Mouse (Mus musculus): ENCODE data around the gene Mok. TPM values are rescaled to one million over a fixed set of nuclear protein-coding genes. Genes with fewer than 3 reads are reported as not detected.

Mok gene
- polyA plus RNA-seq (2016; fragmentation: Nextera tagmentation; extraction: Ambion mirVana): 12.6 and 13.5 TPM in 2 replicates

DNA sequence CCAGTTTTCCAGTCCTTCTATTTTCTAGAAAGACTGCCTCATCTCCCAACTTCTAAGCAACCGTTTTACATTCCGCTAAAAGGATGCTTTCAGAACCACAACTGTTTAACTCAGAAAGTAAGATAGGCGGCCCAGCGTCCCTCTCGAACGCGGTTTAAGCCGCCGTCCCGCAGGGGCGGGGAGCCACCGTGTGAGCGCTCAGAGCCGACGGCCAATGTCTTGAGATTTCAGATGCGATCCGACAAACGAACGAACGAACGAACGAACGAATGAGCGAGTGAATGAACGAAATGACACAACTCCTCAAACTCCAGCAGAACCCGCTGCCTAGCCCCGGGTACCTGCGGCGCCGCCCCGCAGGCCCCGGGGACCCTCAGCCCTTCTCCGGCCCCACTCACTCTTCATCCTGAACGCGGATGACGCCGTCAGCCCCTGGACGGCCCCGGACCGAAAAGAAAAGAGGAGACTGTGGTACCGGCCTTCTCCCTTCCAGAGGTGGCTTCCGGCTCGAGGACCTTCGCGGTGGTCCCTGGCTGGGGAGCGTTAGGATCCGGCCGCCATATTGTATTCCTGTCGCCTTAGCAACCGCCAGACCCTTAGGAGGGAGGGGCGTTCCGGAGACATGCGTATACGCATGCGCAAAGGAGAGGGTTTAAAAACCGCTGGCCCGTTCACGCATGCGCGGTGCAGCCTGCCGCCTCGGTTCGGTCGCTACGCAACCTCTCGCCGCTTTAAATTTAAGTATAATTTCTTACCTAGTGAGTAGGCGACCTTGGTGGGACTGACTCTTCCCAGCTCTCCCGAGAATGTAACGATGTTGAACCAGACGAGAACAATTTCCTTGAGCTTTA is at the start of gene Mok:
TSS of gene Mok (minus strand) at position 592 of the 851 bp plus-strand sequence.
- Histone ChIP-seq H3K9ac (peak within 1 kb of the TSS; percentile 71), H3K4me3 (peak within 1 kb of the TSS; percentile 74), H3K9me3 (replicated peaks) (no peaks in the 10 kb centered on the region), H3K4me2 (replicated peaks) (peak within 1 kb of the TSS; percentile 69), H3K27me3 (peaks cover 12% of the 10 kb centered on the region), H3K27ac (peak within 1 kb of the TSS; percentile 70; the same call in 1 of the 2 replicates), H3K4me1 (peaks cover 17% of the 10 kb centered on the region), H3K36me3 (no peaks in the 10 kb centered on the region)
- peak; percentile 84 for ATAC-seq (ENCODE audit: low FRiP score)
- WGBS: under 1% methylated on average over 71 of the region's 71 CpGs

DNA sequence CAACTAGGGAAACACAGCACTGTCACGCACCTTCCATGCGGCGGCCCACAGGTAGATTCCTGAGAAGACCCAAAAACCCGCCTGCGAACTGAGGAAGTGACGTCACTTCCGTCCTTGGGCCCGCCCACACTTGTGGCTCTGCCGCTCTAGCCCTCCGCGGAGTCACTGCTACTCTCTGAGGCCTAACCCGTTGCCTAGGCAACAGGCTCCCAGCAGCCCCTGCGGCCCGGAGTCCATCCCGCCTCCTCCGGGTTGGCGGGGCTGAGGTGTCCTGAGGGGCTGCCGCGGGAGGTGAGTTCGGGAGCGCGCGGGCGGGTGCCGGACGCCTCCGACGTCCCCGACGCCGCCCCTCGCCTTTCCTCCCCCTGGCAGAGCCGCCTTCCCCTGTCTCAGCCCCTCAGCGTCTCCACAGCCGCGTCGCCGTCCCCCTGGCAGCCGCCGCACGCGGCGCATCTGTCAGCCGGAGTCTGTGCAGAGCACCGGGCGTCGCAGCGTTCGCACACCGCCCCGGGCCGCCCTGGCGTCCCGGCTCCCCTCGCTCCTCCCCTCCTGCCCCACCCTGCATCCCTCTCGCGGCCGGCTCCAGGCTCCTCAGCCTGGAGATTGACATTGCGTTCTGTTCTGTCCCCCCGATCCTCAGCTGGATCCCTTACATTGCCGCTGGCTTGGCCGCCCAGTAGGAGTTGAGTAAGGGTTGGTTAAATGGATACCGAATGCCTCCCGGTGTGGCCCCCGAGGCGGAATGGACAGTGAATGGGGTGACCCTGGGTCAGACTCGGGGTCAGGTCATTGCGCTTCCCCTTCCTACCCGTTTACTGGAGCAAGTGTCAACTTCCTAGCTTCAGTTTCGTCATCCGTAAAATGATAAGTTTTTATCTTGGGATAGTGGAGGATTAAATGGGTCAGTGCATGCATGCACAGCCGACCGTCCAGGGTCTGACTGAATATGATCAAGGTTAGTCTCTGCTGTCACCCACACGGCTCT is 48.6 kb upstream of the Mok start, which contains the start of the genes Cinp and Tecpr2:
TSS of gene Cinp (minus strand) at position 110 of the 985 bp plus-strand sequence.
TSS of gene Tecpr2 (plus strand) at position 229 of the 985 bp plus-strand sequence.
- ATAC-seq (ENCODE audit: low FRiP score): peak; percentile 99
- Histone ChIP-seq H3K9me3 (replicated peaks) (no peaks in the 10 kb centered on the region), H3K4me1 (peaks cover 21% of the 10 kb centered on the region), H3K27ac (peak within 1 kb of the TSS; percentile 95), H3K27me3 (no peaks in the 10 kb centered on the region), H3K36me3 (no peaks in the 10 kb centered on the region), H3K9ac (peak within 1 kb of the TSS; percentile 86), H3K4me2 (replicated peaks) (peak within 1 kb of the TSS; percentile 95), H3K4me3 (peak within 1 kb of the TSS; percentile 87)
- WGBS: under 1% methylated on average over 72 of the region's 74 CpGs

DNA sequence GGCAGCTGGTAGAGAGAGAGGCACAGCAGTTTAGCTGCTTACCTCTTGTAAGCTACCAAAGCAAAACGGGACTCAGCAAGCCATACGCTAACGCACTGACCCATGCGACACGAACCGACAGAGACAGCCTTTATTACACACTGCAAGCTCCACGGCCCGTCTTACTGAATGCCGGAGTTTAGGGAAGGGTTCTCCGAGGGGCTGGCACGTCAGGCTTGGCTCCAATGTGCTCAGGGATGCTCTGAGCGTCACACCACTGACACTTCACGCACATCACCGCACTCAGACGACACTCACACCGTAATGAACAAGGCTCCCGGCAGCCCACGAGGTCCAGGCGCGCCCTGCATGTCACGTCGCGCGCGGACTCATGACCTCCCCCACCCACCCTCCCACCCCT is 47.9 kb upstream of the Mok start:
- Histone ChIP-seq H3K9me3 (replicated peaks) (no peaks in the 10 kb centered on the region), H3K36me3 (peaks cover 3% of the 10 kb centered on the region; the same call in 1 of the 2 replicates), H3K27ac (no peak overlapping the region), H3K4me1 (peaks cover 21% of the 10 kb centered on the region), H3K9ac (peak overlapping the region; percentile 86), H3K4me3 (peak overlapping the region; percentile 87), H3K27me3 (no peaks in the 10 kb centered on the region), H3K4me2 (replicated peaks) (peak overlapping the region; percentile 95)
- under 1% methylated on average over 25 of the region's 25 CpGs for WGBS
- ATAC-seq (ENCODE audit: low FRiP score): no peak; the same call in none of the 2 replicates

DNA sequence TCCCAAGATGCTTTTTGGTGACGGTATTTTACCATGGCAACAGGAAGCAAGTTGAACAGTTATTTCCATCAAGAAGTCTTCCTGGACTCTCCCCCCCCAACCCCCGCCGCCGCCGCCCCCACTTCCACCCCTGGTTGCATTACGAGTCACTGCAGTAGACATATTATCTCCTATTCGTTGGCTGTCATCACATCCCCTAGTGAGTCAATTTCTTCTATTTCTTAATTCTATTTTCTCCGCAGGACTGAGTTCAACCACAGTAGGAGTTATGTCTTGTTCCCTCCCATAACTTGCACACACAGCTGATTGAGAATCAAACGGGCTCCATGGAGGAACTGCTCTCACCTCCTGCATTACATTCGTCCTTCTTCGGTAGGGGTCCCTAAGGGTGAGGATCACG is 47.4 kb upstream of the Mok start:
- WGBS: 43% methylated on average over 12 of the region's 12 CpGs
- no peak overlapping the region for H3K27ac ChIP-seq
- peak overlapping the region; percentile 95 for H3K4me2 ChIP-seq (replicated peaks)

DNA sequence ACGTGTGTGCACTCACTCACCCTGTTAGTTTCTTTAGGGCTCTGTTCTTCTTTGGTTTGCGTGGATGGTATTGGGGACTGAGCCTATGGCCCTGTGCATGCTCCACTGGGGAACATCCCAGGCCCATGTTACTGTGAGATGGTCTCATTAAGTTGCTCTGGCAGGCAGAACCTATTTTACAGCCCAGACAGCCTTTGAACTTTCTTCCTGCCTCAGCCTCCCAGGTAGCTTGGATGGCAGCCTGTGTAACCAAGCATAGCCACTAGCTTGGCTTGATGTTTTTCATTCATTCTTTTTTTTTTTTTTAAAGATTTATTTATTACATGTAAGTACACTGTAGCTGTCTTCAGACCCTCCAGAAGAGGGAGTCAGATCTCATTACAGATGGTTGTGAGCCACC is 44.5 kb upstream of the Mok start:
- H3K27me3 ChIP-seq: no peaks in the 10 kb centered on the region
- H3K9me3 ChIP-seq (replicated peaks): no peaks in the 10 kb centered on the region
- peaks cover 30% of the 10 kb centered on the region for H3K36me3 ChIP-seq
- no peak for ATAC-seq (ENCODE audit: low FRiP score)
- no peak overlapping the region for H3K9ac ChIP-seq
- no peak overlapping the region for H3K4me3 ChIP-seq
- H3K27ac ChIP-seq: no peak overlapping the region
- no peak overlapping the region for H3K4me2 ChIP-seq (replicated peaks)
- 98% methylated on average over 2 of the region's 2 CpGs for WGBS
- H3K4me1 ChIP-seq: peaks cover 16% of the 10 kb centered on the region

More for the DNA sequence above, 47.4 kb upstream of the Mok start:
- H3K9ac ChIP-seq: peak overlapping the region; percentile 86
- no peaks in the 10 kb centered on the region for H3K27me3 ChIP-seq
- H3K4me3 ChIP-seq: peak overlapping the region; percentile 87
- peaks cover 21% of the 10 kb centered on the region for H3K4me1 ChIP-seq
- peaks cover 8% of the 10 kb centered on the region for H3K36me3 ChIP-seq
- H3K9me3 ChIP-seq (replicated peaks): no peaks in the 10 kb centered on the region
- ATAC-seq (ENCODE audit: low FRiP score): no peak

DNA sequence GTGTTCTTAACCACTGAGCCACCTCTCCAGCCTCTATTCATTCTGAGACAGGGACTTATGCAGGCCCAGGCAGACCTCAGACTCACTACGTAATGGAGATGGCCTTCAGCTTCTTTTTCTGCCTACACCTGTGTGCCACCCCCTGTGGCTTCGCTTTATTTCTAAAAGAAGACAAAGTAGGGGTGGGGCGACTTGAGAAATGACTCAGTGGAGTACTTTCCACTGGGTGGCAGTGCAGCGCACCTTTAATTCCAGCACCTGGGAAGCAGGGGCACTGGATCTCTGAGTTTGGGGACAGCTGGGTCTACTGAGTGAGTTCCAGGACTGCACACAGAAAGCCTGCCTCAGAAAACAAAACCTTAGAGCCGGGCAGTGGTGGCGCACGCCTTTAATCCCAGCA is 41.6 kb upstream of the Mok start:
- Histone ChIP-seq H3K4me3 (no peak overlapping the region), H3K9ac (no peak overlapping the region), H3K9me3 (replicated peaks) (no peaks in the 10 kb centered on the region), H3K4me2 (replicated peaks) (no peak overlapping the region), H3K4me1 (no peaks in the 10 kb centered on the region), H3K27ac (no peak overlapping the region), H3K36me3 (peaks cover 54% of the 10 kb centered on the region), H3K27me3 (no peaks in the 10 kb centered on the region)
- ATAC-seq (ENCODE audit: low FRiP score): no peak
- WGBS: 92% methylated on average over 7 of the region's 7 CpGs

DNA sequence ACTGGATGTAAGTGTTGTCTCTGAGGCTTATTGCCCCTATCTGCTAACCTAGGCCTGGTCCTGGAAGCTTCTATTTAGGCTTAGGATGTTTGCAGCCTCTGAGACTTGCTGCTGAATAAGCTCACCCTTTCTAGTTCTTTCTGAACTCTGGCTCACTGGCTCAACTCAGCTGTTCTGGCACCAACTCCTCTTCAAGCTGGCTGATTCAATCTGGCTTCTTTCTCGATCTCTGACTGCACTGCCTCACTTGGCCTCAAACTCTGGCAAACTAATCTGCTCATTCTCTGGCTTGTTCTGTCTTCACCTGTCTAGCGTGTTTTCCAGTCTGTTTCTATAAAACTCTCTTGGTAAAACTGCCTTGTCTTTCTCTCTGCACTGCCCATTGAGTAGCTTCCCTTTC is 34.6 kb upstream of the Mok start:
- no peak for ATAC-seq (ENCODE audit: low FRiP score)
- Histone ChIP-seq H3K4me3 (no peak overlapping the region), H3K36me3 (peaks cover 80% of the 10 kb centered on the region), H3K9me3 (replicated peaks) (no peaks in the 10 kb centered on the region), H3K27ac (no peak overlapping the region), H3K9ac (no peak overlapping the region), H3K27me3 (no peaks in the 10 kb centered on the region), H3K4me2 (replicated peaks) (no peak overlapping the region), H3K4me1 (no peaks in the 10 kb centered on the region)
- WGBS: 96% methylated on average over 2 of the region's 2 CpGs

DNA sequence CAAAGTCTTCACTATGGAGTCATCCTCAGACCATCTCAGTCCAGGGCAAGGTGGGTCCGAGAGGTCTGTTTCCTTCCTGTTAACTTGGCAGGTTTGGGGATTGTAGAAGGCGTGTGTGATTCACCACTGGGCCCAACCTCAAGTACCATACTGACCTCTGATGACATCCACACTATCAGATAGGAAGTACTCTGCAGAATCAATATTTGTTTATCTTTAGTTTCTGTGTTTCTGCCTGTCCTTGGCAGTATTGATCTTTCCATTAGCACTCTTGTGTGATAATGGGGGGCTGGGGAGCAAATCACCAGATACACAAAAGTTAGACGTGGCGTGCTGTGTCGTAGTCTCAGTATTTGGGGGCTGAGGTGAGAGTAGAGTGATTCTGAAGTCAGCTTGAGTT is 30.5 kb upstream of the Mok start:
- Histone ChIP-seq H3K27me3 (no peaks in the 10 kb centered on the region), H3K4me1 (no peaks in the 10 kb centered on the region), H3K9ac (no peak overlapping the region), H3K36me3 (peaks cover 72% of the 10 kb centered on the region), H3K4me3 (no peak overlapping the region), H3K4me2 (replicated peaks) (no peak overlapping the region), H3K27ac (no peak overlapping the region), H3K9me3 (replicated peaks) (no peaks in the 10 kb centered on the region)
- no peak for ATAC-seq (ENCODE audit: low FRiP score)
- 93% methylated on average over 5 of the region's 5 CpGs for WGBS

DNA sequence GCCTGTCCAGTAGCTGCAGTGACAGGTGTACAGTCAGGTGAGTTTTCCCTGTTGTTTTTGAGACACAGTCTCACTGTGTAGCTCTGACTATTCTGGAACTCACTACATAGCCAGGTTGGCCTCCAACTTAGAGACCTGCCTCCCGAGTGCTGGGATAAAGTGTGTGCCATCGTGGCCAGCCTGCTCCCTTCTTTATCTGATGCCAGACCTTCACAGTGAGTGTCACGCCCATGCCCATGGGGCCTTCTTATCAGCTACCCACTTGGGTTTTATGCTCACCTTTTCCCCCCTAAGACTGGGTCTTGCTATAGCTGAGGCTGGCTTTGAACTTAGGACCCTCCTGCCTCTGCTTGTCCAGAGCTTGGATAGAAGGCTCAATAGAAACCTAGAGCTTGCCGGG is 29.4 kb upstream of the Mok start:
- H3K27me3 ChIP-seq: no peaks in the 10 kb centered on the region
- H3K9me3 ChIP-seq (replicated peaks): no peaks in the 10 kb centered on the region
- H3K4me1 ChIP-seq: no peaks in the 10 kb centered on the region
- no peak overlapping the region for H3K4me3 ChIP-seq
- H3K27ac ChIP-seq: no peak overlapping the region
- H3K4me2 ChIP-seq (replicated peaks): no peak overlapping the region
- H3K36me3 ChIP-seq: peaks cover 61% of the 10 kb centered on the region
- ATAC-seq (ENCODE audit: low FRiP score): no peak
- 93% methylated on average over 4 of the region's 4 CpGs for WGBS
- no peak overlapping the region for H3K9ac ChIP-seq

DNA sequence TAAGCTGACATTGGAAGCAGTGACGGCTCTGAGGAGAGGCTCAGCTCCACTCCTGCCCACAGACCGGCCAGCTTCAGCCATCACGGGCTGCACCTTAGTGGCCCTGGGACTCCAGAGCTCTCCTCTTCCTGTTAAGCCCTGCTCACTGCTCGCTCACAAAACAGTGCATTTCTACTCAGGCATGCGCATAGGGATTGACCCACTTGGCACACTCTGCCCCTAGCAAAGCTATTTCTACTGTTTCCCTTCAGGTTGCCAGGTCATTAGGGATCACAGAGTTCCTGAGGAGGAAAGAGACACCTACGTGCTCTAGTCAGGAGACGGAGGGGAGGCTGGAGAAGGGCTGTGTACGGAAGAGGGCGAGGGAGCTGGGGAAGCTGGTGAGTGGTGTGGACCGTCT is 25.2 kb upstream of the Mok start:
- no peaks in the 10 kb centered on the region for H3K4me1 ChIP-seq
- no peak overlapping the region for H3K27ac ChIP-seq
- no peak overlapping the region for H3K4me3 ChIP-seq
- no peak overlapping the region for H3K4me2 ChIP-seq (replicated peaks)
- H3K9ac ChIP-seq: no peak overlapping the region; the same call in 1 of the 2 replicates
- WGBS: 80% methylated on average over 10 of the region's 10 CpGs
- H3K36me3 ChIP-seq: peaks cover 43% of the 10 kb centered on the region
- ATAC-seq (ENCODE audit: low FRiP score): no peak
- no peaks in the 10 kb centered on the region for H3K27me3 ChIP-seq
- H3K9me3 ChIP-seq (replicated peaks): no peaks in the 10 kb centered on the region

DNA sequence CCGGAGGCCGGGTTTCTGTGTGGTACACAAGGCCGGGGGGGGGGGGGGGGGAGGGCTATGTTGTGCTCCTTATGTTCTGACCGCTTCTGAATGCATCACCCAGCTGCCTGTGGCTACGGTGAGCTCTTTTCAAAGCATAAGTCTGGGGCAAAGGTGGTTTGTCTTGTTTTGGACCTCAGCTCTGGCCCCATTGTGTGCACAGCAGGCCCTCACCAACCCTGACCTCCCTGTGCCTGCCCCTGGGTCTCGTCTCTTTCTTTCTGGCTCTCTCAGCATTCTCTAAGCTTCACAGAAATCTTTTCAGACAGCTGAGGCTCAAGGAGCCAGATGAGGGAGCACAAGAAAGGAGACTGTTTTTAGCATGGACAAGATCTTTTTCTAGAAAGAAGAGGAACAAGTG is 24.8 kb upstream of the Mok start:
- WGBS: 37% methylated on average over 6 of the region's 6 CpGs
- H3K9ac ChIP-seq: no peak overlapping the region; the same call in 1 of the 2 replicates
- H3K27ac ChIP-seq: no peak overlapping the region

DNA sequence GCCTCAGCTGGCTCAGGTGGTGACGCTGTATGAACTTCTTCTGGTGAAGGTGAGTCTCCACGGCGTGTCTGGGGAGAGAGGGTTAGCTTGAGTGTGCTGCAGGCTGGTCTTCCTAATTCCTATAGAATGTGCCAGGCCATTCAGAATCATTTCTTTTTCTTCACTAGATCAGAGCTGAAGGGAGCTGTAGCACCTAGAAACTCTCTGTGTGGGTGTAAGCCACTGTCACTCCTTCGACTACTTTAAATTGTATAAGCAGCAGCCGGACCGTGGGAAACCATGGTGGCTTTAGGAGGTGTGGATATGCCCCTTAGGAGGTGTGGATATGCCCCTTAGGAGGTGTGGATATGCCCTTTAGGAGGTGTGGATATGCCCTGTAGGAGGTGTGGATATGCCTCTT is 23.3 kb upstream of the Mok start:
- no peaks in the 10 kb centered on the region for H3K4me1 ChIP-seq
- H3K27ac ChIP-seq: no peak overlapping the region
- no peak overlapping the region for H3K4me3 ChIP-seq
- H3K36me3 ChIP-seq: peaks cover 34% of the 10 kb centered on the region
- no peaks in the 10 kb centered on the region for H3K27me3 ChIP-seq
- H3K9ac ChIP-seq: no peak overlapping the region
- no peak overlapping the region for H3K4me2 ChIP-seq (replicated peaks)
- WGBS: 95% methylated on average over 6 of the region's 6 CpGs
- no peak for ATAC-seq (ENCODE audit: low FRiP score)
- H3K9me3 ChIP-seq (replicated peaks): no peaks in the 10 kb centered on the region

More for the DNA sequence above, 24.8 kb upstream of the Mok start:
- no peaks in the 10 kb centered on the region for H3K27me3 ChIP-seq
- ATAC-seq (ENCODE audit: low FRiP score): no peak
- no peaks in the 10 kb centered on the region for H3K4me1 ChIP-seq
- no peaks in the 10 kb centered on the region for H3K9me3 ChIP-seq (replicated peaks)
- no peak overlapping the region for H3K4me2 ChIP-seq (replicated peaks)
- peaks cover 43% of the 10 kb centered on the region for H3K36me3 ChIP-seq
- H3K4me3 ChIP-seq: no peak overlapping the region
